Mouse (Mus musculus) hindbrain, embryonic 12.5 days (tissue): Measurements from ENCODE around the gene Ift74. TPM values are rescaled to one million over a fixed set of nuclear protein-coding genes. Genes with fewer than 3 reads are reported as not detected.

ENCODE experiments used
- ATAC-seq: fragments of 200-750 bp; cut with Nextera tagmentation; 2 replicates; pipeline ENCODE4 v1.8.0; 2017; ENCODE audit warnings: moderate TSS enrichment; ENCODE audit not compliant: low FRiP score
- H3K27ac ChIP-seq: fragments of 300-500 bp; sonication (generic); 2 replicates; pipeline ENCODE4 v1.5.1; 2016; ENCODE audit warnings: mild to moderate bottlenecking
- H3K27me3 ChIP-seq: fragments of 300-500 bp; sonication (generic); 2 replicates; pipeline ENCODE4 v1.6.1; 2016; ENCODE audit warnings: mild to moderate bottlenecking
- H3K36me3 ChIP-seq: fragments of 300-500 bp; sonication (generic); 2 replicates; pipeline ENCODE4 v1.6.1; 2016; ENCODE audit warnings: mild to moderate bottlenecking
- H3K4me1 ChIP-seq: fragments of 300-500 bp; sonication (generic); 2 replicates; pipeline ENCODE4 v1.6.1; 2016
- H3K4me2 ChIP-seq: fragments of 300-500 bp; sonication (generic); replicated peaks from 2 replicates; pipeline ENCODE4 v1.6.1; 2016; ENCODE audit warnings: mild to moderate bottlenecking
- H3K4me3 ChIP-seq: fragments of 300-500 bp; sonication (generic); 2 replicates; pipeline ENCODE4 v1.5.1; 2016; ENCODE audit warnings: mild to moderate bottlenecking
- H3K9ac ChIP-seq: fragments of 300-500 bp; sonication (generic); 2 replicates; pipeline ENCODE4 v1.6.1; 2016; ENCODE audit warnings: mild to moderate bottlenecking, moderate library complexity
- H3K9me3 ChIP-seq: fragments of 300-500 bp; sonication (generic); replicated peaks from 2 replicates; pipeline ENCODE4 v1.6.1; 2016; ENCODE audit warnings: mild to moderate bottlenecking
- WGBS: fragments of 180-500 bp; shearing (Covaris S2); methylation state at CpG from one replicate; pipeline ENCODE4 v1.1.7; 2016; 5-methylcytosine and 5-hydroxymethylcytosine counted together
- polyA plus RNA-seq: library from polyadenylated mRNA; unstranded; fragments of >200 nt; fragmentation: Nextera tagmentation; extraction: Ambion mirVana; gene quantifications from 2 replicates; pipeline ENCODE4 v1.2.1, GENCODE M21; 2016

Ift74 gene
- 48.0 and 52.9 TPM in 2 replicates for polyA plus RNA-seq

GRCm38 (mm10) chr4:94613972-94614626 is at the start of gene Ift74:
Gene Ift74 (plus strand): TSS chr4:94614491.
- Histone ChIP-seq H3K27ac (peak within 1 kb of the TSS; percentile 83), H3K27me3 (no peaks in the 10 kb centered on the region), H3K36me3 (no peaks in the 10 kb centered on the region), H3K4me1 (peaks cover 12% of the 10 kb centered on the region), H3K9ac (peak within 1 kb of the TSS; percentile 74), H3K4me3 (peak within 1 kb of the TSS; percentile 67), H3K4me2 (peak within 1 kb of the TSS; percentile 61), H3K9me3 (no peaks in the 10 kb centered on the region)
- ATAC-seq = peak; percentile 100
- 2% methylated on average over 29 of the region's 29 CpGs for WGBS

GRCm38 (mm10) chr4:94572677-94573076 is 41.6 kb upstream of the Ift74 start:
- Histone ChIP-seq H3K27ac (no peak overlapping the region), H3K36me3 (peaks cover 44% of the 10 kb centered on the region), H3K27me3 (no peaks in the 10 kb centered on the region), H3K9ac (no peak overlapping the region), H3K4me2 (no peak overlapping the region), H3K4me3 (no peak overlapping the region), H3K4me1 (no peaks in the 10 kb centered on the region), H3K9me3 (no peaks in the 10 kb centered on the region)
- WGBS = 95% methylated on average over 4 of the region's 4 CpGs
- ATAC-seq = no peak

DNA sequence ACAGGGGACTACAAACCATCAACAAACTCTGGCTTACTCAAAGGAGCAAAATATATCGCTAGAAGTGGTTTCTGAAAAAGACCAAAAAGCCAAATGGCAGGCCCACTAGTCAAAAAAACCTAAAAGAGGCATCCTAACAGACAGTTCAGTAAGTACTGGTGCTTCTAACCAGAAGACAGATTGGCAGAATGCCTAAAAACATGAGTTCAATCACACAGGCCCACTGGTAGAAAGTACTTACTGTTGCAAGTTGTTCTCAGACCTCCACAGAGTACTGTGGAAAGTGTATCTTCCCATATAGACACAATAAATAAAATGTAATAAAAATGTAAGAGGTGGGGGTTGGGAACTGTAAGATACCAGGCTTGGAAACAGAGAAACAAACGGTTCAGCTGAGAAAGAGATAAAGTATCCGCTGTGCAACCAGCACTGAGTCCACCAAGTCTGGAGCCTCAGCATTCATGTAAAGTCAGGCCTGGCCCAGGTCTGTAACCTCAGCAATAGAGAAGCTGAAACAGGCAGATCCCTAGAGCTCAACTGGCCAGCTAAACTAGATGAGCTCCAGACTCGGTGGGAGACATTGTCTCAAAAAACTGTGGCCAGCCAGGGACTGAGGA is 22.4 kb upstream of the Ift74 start:
- Histone ChIP-seq H3K36me3 (no peaks in the 10 kb centered on the region), H3K4me2 (no peak overlapping the region), H3K4me1 (0 out of 2 replicates have a peak, but pooled peaks cover 2% of the 10 kb centered on the region), H3K27ac (no peak overlapping the region), H3K9me3 (no peaks in the 10 kb centered on the region), H3K4me3 (no peak overlapping the region), H3K27me3 (no peaks in the 10 kb centered on the region), H3K9ac (no peak overlapping the region)
- ATAC-seq = no peak
- 88% methylated on average over 4 of the region's 4 CpGs for WGBS

GRCm38 (mm10) chr4:94592709-94593108 is 21.6 kb upstream of the Ift74 start:
- no peak for ATAC-seq
- no peak overlapping the region for H3K4me3 ChIP-seq
- H3K4me1 ChIP-seq = 0 out of 2 replicates have a peak, but pooled peaks cover 2% of the 10 kb centered on the region

DNA sequence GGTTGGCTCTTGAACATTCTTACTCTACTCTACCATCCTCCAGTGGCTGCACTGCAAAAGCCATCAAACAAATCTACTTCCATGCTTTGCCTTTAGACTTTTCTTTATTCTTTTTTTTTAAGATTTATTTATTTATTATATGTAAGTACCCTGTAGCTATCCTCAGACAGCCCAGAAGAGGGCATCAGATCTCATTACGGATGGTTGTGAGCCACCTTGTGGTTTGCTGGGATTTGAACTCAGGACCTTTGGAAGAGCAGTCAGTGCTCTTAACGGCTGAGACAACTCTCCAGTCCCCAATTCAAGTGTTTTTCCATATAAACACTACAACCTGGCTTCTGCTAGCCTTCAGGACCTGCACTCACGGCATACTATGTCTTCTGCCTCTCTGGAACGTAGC is 12.9 kb upstream of the Ift74 start:
- Histone ChIP-seq H3K27ac (no peak overlapping the region), H3K36me3 (no peaks in the 10 kb centered on the region), H3K4me3 (no peak overlapping the region), H3K4me1 (peaks cover 21% of the 10 kb centered on the region), H3K9ac (no peak overlapping the region), H3K9me3 (no peaks in the 10 kb centered on the region), H3K27me3 (no peaks in the 10 kb centered on the region), H3K4me2 (peak overlapping the region; percentile 83)
- 90% methylated on average over 4 of the region's 4 CpGs for WGBS
- no peak for ATAC-seq

More at GRCm38 (mm10) chr4:94592709-94593108, 21.6 kb upstream of the Ift74 start:
- H3K27ac ChIP-seq = no peak overlapping the region
- no peaks in the 10 kb centered on the region for H3K9me3 ChIP-seq
- no peak overlapping the region for H3K4me2 ChIP-seq
- no peak overlapping the region for H3K9ac ChIP-seq
- no peaks in the 10 kb centered on the region for H3K27me3 ChIP-seq
- no peaks in the 10 kb centered on the region for H3K36me3 ChIP-seq

- under 1% methylated on average over 32 of the region's 33 CpGs for WGBS
- Histone ChIP-seq H3K4me3 (peak overlapping the region; percentile 94), H3K4me2 (peak overlapping the region; percentile 83), H3K9me3 (no peaks in the 10 kb centered on the region), H3K27me3 (no peaks in the 10 kb centered on the region), H3K9ac (peak overlapping the region; percentile 95), H3K27ac (peak overlapping the region; percentile 94), H3K4me1 (peaks cover 21% of the 10 kb centered on the region), H3K36me3 (no peaks in the 10 kb centered on the region)
- ATAC-seq = no peak
Observed at GRCm38 (mm10) chr4:94602496-94603030, 11.7 kb upstream of the Ift74 start.

DNA sequence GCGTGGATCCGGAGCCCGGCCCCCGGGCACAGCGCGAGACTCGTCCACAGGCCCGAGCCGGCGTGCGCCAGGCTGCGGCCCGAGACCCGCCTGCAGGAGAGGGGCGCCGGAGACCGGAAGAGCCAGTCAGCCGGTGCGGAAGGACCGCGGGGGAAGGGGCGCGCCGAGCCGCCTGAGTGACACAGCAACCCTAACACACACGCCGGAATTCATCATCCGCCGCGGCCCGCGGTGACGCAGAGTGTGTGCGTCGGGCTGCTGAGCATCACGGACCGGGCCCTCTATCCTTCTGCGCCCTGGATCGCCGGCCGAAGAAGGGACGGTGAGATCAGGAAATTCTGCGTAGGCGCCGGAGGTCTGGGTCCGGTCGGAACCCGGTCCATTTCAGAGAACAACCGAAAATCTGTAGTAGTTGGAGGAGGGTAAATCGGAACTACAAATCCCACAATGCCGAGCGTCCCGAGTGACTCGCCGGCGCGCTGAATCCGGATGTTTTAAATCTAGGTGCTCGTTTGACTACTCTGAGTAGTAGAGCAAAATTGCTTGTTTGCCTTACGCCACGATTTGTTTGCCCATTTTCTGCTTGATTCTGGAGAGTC is 11.2 kb upstream of the Ift74 start, which contains the start of gene Plaa:
TSS of gene Plaa (minus strand) at position 214 of the 599 bp plus-strand sequence.
- Histone ChIP-seq H3K36me3 (no peaks in the 10 kb centered on the region), H3K4me3 (peak within 1 kb of the TSS; percentile 94), H3K4me2 (peak within 1 kb of the TSS; percentile 83), H3K9ac (peak within 1 kb of the TSS; percentile 95), H3K27ac (peak within 1 kb of the TSS; percentile 94), H3K9me3 (no peaks in the 10 kb centered on the region), H3K27me3 (no peaks in the 10 kb centered on the region), H3K4me1 (peaks cover 21% of the 10 kb centered on the region)
- under 1% methylated on average over 56 of the region's 61 CpGs for WGBS
- peak; percentile 100 for ATAC-seq

DNA sequence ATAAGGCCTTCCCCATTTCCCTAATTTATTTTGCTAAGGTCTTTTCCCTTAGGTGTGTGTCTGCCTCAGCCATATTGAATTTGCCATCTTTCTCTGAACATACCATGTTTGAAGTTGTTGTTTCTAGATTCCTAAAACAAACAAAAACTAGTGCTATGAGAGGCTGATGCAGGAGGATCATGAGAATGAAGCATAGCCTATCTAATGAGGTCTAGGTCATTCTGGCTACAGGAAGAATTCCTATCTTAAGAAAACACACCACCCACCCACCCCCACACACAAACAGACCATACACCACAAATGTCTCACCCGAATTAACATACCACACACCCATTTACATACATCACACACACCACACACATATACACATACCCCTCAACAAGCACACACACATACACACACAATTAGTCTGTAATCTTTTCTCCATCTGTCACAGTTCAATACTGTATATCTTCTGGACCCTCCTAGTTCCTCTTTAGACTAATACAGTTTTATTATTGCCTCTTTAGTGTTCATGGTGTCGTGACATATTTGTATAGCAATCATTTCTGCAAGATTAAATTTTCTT is 9.8 kb upstream of the Ift74 start:
- Histone ChIP-seq H3K4me2 (peak overlapping the region; percentile 83; the same call in 1 of the 2 replicates), H3K9ac (no peak overlapping the region), H3K4me3 (no peak overlapping the region), H3K4me1 (peaks cover 21% of the 10 kb centered on the region), H3K36me3 (no peaks in the 10 kb centered on the region), H3K27me3 (no peaks in the 10 kb centered on the region), H3K9me3 (no peaks in the 10 kb centered on the region), H3K27ac (no peak overlapping the region)
- no peak for ATAC-seq
- 91% methylated on average over 2 of the region's 2 CpGs for WGBS

- H3K27ac ChIP-seq = no peak overlapping the region
- WGBS = 92% methylated on average over 2 of the region's 2 CpGs
- no peak overlapping the region for H3K4me2 ChIP-seq
- no peaks in the 10 kb centered on the region for H3K9me3 ChIP-seq
- H3K27me3 ChIP-seq = no peaks in the 10 kb centered on the region
- ATAC-seq = no peak
- no peak overlapping the region for H3K4me3 ChIP-seq
- H3K4me1 ChIP-seq = peaks cover 21% of the 10 kb centered on the region
- H3K9ac ChIP-seq = no peak overlapping the region
- no peaks in the 10 kb centered on the region for H3K36me3 ChIP-seq
Observed at GRCm38 (mm10) chr4:94605591-94605990, 8.7 kb upstream of the Ift74 start.

DNA sequence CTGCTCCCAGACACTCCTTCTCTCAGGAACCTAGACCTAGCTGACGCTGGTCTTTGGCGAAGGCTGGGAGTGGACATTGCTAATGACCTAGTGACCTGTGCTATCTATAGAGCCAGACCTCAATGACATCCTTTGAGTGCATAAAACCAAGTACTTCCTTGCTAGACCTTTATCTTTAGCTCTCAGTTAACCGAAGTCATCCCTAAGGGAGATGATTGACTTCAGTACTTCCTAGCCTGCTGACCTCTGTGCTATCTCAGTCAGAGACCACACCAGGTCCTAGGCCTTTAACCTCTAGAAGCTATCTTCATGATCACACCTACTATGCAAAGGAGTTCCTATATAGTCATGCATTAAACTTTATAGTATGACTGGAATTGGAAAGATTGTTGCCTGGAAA is 4.0 kb upstream of the Ift74 start:
- peaks cover 6% of the 10 kb centered on the region for H3K4me1 ChIP-seq
- H3K9me3 ChIP-seq = no peaks in the 10 kb centered on the region
- no peaks in the 10 kb centered on the region for H3K27me3 ChIP-seq
- H3K27ac ChIP-seq = no peak overlapping the region
- H3K4me3 ChIP-seq = no peak overlapping the region
- ATAC-seq = no peak
- 88% methylated on average over 3 of the region's 3 CpGs for WGBS
- H3K9ac ChIP-seq = no peak overlapping the region
- H3K4me2 ChIP-seq = no peak overlapping the region
- H3K36me3 ChIP-seq = no peaks in the 10 kb centered on the region

DNA sequence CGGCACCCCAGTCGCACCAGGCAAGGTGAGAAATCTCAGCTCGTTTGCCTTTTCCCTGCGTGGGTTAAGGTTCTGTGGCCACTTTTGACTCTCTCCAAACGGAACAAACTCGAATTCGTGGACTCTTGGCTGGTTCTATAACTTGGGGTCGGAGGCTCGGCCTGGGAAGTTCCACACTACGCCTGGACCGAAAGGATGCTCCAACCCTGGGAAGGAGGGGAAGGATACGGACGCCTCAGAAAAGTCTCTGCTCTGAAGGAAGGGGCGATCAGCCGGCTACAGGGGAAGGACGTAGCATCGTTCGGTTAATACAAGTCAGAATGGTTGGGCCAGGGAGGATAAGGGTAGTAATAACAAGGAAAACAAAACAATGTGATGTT is 326 bp downstream of the Ift74 start:
- Histone ChIP-seq H3K4me1 (peaks cover 12% of the 10 kb centered on the region), H3K27me3 (no peaks in the 10 kb centered on the region), H3K9ac (peak overlapping the region; percentile 74), H3K27ac (peak overlapping the region; percentile 83), H3K4me3 (peak overlapping the region; percentile 67), H3K9me3 (no peaks in the 10 kb centered on the region), H3K4me2 (peak overlapping the region; percentile 61), H3K36me3 (no peaks in the 10 kb centered on the region)
- peak; percentile 85 for ATAC-seq
- WGBS = under 1% methylated on average over 18 of the region's 18 CpGs

- Histone ChIP-seq H3K9me3 (no peaks in the 10 kb centered on the region), H3K4me2 (no peak overlapping the region), H3K27ac (no peak overlapping the region), H3K4me3 (no peak overlapping the region), H3K27me3 (no peaks in the 10 kb centered on the region), H3K4me1 (peaks cover 9% of the 10 kb centered on the region), H3K36me3 (0 out of 2 replicates have a peak, but pooled peaks cover 4% of the 10 kb centered on the region), H3K9ac (no peak overlapping the region)
- 86% methylated on average over 2 of the region's 2 CpGs for WGBS
- no peak for ATAC-seq
Observed at GRCm38 (mm10) chr4:94620077-94620476, 5.8 kb downstream of the Ift74 start.
